22 mouse cellular contexts compared by ENCODE assay signal in the genomic region with DNA sequence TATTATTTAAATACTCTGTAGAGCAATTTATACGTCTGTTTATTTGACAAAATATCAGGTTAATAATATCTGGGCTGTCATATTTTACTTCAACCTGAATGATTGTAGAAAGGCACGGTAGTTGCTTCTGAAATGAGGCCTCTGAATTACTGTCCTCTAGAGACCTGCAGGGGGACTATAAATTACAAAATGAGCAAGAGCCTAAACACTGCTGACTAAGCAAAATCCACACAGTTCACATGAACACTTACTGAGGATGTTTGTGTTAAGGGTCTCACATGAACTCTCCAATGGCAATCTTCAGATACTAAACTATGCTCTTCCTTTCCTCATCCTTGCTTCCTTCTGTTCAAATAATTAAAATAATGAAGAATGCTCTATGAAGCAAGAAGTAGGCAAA.
DNase-seq lines count a peak whose midpoint lies in the region; ATAC-seq lines count a peak whose summit lies in the region.
"Had no signal": no experiment of that assay in that cellular context is flagged by ENCODE, and none has a peak within 500 bp of the region (broad histone marks: within the 10 kb centered on the region; RNA-seq: fewer than 3 reads in every experiment).

No protein-coding gene starts in this region.

- no peaks in the 10 kb centered on the region for H3K36me3 ChIP-seq in hindbrain, embryonic 16.5 days (ENCODE audit: control insufficient read depth, insufficient read depth, low read length)
- H3K36me3 ChIP-seq: embryonic facial prominence, embryonic 15.5 days; forebrain, embryonic 10.5 days; forebrain, embryonic 15.5 days; heart, embryonic 10.5 days; hindbrain, embryonic 12.5 days had no signal

- no peaks in the 10 kb centered on the region for H3K27me3 ChIP-seq in hindbrain, embryonic 16.5 days (replicated peaks; ENCODE audit: control insufficient read depth, insufficient read depth, low read length)
- H3K27me3 ChIP-seq: embryonic facial prominence, embryonic 15.5 days; forebrain, embryonic 15.5 days; hindbrain, embryonic 12.5 days had no signal

- no peaks in the 10 kb centered on the region for H3K4me1 ChIP-seq in hindbrain, embryonic 16.5 days (ENCODE audit: control insufficient read depth, insufficient read depth, low read depth, low read length)
- H3K4me1 ChIP-seq: embryonic facial prominence, embryonic 15.5 days; forebrain, embryonic 10.5 days; forebrain, embryonic 15.5 days; heart, embryonic 10.5 days; hindbrain, embryonic 12.5 days had no signal

- no peak overlapping the region for H3K27ac ChIP-seq in hindbrain, embryonic 16.5 days (ENCODE audit: low read depth, low read length)
- H3K27ac ChIP-seq: embryonic facial prominence, embryonic 15.5 days; forebrain, embryonic 10.5 days; forebrain, embryonic 15.5 days; heart, embryonic 10.5 days; hindbrain, embryonic 12.5 days; hindbrain, postnatal 0 days had no signal

- no peaks in the 10 kb centered on the region for H3K9me3 ChIP-seq in hindbrain, embryonic 16.5 days (ENCODE audit: control insufficient read depth, low read length)
- H3K9me3 ChIP-seq: embryonic facial prominence, embryonic 15.5 days; forebrain, embryonic 10.5 days; forebrain, embryonic 15.5 days; heart, embryonic 10.5 days; hindbrain, embryonic 12.5 days had no signal

- no peak overlapping the region for H3K4me2 ChIP-seq in hindbrain, embryonic 16.5 days (ENCODE audit: low read length)
- H3K4me2 ChIP-seq: embryonic facial prominence, embryonic 15.5 days; forebrain, embryonic 15.5 days; hindbrain, embryonic 12.5 days had no signal

- no peak overlapping the region for H3K4me3 ChIP-seq in hindbrain, embryonic 16.5 days (ENCODE audit: low read length)
- H3K4me3 ChIP-seq: embryonic facial prominence, embryonic 15.5 days; erythroblast, embryonic 14.5 days; forebrain, embryonic 10.5 days; forebrain, embryonic 15.5 days; heart, embryonic 10.5 days; hindbrain, embryonic 12.5 days had no signal

- ATAC-seq in hindbrain, embryonic 16.5 days: no peak
- ATAC-seq: forebrain, embryonic 15.5 days; hindbrain, postnatal 0 days had no signal

- WGBS in hindbrain, embryonic 16.5 days: 55% methylated on average over 2 of the region's 2 CpGs

- peak; percentile 14 for DNase-seq in embryo, embryonic 11 days
- no peak for DNase-seq in embryo, embryonic 9.5 days (ENCODE audit: extremely low spot score)
- DNase-seq in retina, embryonic 14.5 days (ENCODE audit: low spot score): peak; percentile 7
- no peak for DNase-seq in retina, postnatal 1 day
- peak; percentile 50 for DNase-seq in mesoderm, embryonic 11.5 days (ENCODE audit: low read depth, low spot score)
- DNase-seq in cerebellum, adult 11-12 months: no peak
- DNase-seq: adrenal gland, postnatal 10 days; cerebellum, adult 11 months; cerebellum, adult 9-10 months; cerebellum, postnatal 36 days; gastrocnemius, postnatal 10 days; heart, adult 18-20 months; heart, postnatal 10 days; heart, postnatal 4 days had no signal

- no peak overlapping the region for H3K9ac ChIP-seq in hindbrain, embryonic 16.5 days (ENCODE audit: low read depth, low read length)
- H3K9ac ChIP-seq: embryonic facial prominence, embryonic 15.5 days; forebrain, embryonic 15.5 days; hindbrain, embryonic 12.5 days had no signal

Comparison
In these comparisons a context has a peak if more than half of its experiments do, and no peak if none do; other contexts are left out.
1. DNase-seq: peak in embryo, embryonic 11 days (single experiment), retina, embryonic 14.5 days (single experiment) and mesoderm, embryonic 11.5 days (single experiment); none in embryo, embryonic 9.5 days (single experiment), retina, postnatal 1 day (single experiment) and cerebellum, adult 11-12 months (single experiment).